Mouse (Mus musculus) G1E-ER4 (cell line): ENCODE data around the gene Hes3. TPM values are rescaled to one million over a fixed set of nuclear protein-coding genes. Genes with fewer than 3 reads are reported as not detected.

ENCODE experiments used
- GATA1 ChIP-seq: IDR thresholded peaks from one replicate; pipeline ENCODE4 v1.8.0; 2012; ENCODE audit warnings: low read length, inconsistent platforms
- polyA plus RNA-seq: library from polyadenylated mRNA; stranded (reverse); fragments of >175 nt; gene quantifications from 2 replicates; pipeline ENCODE4 v1.2.3, GENCODE M21; 2012

Gene Hes3
- polyA plus RNA-seq, 1 experiment, result 0.05 TPM

DNA sequence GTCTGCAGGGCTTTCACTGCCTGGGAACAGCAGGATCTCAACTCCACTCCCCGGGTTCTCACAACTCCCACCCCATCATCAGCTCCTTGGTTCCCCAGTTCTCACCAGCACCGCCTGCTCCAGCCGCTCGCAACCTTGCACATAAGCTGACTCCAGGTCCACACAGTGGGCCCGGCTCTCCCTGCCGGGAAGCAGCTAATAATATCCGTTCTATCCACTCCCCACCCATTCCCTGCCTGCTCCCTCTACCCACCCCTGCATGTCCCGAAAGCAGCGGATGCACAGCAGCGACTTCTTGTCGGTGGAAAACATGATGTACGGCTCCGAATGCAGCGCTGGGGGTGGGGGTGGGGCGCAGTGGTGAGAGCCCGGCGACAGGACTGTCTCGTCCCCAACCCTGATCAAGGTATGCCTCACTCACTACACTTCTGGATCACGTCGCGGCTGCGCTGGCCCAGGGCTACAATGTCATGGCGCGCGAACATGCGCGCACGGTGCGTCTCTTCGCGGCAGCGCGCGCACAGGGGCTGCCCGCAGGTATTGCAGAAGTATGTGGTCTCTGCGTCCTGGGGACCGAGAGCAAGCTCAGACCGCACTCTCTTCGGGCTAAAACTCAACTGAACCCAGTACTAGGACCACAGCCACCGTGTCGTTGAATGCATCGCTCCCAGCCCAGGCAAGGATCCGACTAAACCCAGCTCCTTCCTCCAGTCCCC is 24.2 kb upstream of the Hes3 start:
- no peak for TF ChIP-seq GATA1

DNA sequence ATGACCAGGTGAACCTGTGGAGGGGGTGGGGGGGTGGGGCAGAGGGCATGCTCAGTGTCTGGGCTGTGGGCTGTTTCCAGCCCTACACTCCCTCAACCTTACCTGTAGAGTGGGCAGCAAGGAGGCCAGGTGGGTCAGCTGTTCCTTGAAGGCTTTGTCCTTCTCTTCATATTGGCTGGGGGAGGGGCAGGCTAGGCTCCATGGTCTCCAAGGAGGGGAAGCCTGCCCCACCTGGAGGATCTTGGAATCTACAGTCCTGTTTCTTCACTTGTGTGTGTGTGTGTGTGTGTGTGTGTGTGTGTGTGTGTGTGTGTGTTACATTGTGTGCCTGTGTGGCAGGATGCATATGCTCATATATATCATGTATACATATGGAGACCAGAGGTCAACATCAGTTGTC is 22.5 kb upstream of the Hes3 start:
- TF ChIP-seq GATA1, result no peak

DNA sequence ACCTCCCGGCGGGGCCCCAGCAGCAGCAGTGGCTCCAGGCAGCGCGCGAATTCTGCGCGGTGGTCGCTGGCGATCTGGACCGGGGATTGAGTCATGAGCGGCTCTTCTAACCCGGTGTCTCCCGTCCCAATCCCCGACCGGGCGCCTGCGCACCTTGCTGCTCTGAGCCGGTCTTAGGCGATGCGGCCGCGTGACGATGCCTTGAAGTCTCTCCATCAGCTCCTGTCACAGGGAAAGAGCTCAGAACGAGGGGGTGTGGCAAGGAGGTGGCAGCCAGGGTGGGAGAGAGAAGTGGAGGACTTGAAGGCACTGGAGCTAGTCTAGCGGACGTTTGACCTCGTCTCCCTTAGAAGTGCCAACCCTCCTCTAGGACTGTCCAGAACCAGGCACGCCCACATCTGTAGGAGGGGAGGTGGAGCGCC is 21.8 kb upstream of the Hes3 start:
- TF ChIP-seq GATA1, result no peak

DNA sequence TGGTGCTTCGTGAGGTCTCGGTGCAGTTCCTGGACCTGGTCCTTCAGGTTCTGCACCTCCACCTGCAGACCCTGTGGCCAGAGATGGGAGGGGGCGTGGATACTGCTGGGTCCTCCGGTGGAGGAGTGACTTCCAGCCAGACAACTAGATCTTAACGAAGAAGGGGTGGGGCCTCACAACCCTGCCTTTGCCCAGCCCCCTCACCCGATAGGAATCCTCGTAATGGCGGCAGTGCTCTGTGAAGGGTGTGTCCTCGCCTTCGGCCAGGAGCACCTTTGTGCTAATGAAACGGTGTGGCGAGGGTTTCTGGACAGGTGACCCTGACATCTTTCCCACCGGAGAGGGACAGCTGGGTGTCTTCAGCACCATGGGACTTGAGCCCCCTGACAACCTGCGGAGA is 20.7 kb upstream of the Hes3 start:
- no peak for TF ChIP-seq GATA1

DNA sequence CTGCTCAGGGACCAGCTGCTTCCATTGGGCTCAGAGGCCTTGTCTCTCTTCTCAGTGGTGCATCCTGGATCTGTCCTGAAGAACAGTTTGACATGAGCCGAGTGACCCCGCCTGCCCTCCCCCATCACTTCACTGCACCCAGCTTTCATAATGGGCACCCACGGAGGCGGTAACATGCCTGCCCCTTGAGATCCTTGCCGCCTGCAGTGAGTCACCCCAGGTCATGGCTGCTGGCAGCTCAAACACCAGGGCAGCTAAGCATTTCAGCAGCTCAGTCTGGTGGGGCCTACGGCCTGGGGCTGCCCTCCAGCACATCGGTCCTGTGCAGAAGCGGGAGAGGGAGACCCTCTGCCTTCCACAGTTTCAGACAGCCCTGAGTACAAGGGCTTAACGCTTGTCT is 16.1 kb upstream of the Hes3 start:
- TF ChIP-seq GATA1, result no peak

DNA sequence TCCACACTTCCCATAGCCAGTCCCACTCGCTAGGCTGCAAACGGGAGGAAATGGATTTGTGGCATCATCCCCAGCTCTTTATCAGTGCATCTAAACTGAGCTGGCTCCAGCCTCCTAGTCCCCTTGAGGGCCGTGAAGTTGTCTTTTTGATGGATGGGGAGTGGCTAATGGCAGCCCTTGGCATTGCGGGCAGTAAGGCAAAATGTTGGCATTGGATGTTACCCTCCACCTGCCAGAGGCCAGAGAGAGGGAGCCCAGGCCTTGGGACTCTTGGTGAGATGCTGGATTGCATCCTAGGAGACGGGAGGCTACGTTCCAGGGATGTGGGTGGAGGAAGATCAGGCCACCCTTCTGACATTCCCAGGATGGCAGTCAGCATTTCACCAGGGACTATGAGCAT is 14.5 kb upstream of the Hes3 start:
- TF ChIP-seq GATA1, result no peak

DNA sequence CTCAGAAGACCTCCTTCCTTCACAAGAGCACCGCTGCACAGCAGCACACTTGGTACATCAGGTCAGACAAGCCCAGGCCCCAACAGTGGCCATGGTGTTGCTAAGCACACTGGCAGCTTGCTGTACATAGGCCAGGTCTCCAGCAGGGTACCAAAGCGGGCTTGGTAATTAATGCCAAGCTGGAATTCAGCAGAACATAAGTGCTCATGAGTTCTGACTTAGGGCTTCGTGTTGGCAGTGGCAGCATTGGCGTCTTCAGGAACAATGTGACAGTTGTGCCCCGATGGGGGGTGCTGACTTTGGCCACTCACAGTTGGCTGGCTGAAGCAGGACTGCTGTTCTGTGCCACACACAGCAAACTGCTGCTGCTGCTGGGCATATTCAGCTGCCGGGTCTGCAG is 13.2 kb upstream of the Hes3 start:
- no peak for TF ChIP-seq GATA1

DNA sequence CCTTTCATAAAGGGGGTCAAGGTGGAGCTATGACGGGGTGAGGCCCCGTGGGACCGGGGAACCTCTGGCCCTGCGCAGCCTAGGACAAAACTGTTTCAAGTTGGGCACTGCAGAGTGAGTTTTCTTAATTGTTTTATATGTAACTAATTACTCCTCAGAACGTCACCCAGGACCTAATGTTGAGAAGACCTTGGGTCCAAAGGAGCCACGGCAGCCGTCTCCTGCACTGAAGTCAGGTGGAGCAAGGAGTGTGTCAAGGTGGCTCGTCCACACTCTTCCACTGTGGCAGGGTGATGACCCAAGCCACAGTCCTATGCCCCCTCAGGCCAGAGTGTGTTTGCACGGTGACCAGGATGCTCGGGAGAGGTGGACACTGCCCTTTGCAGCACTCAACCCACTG is 11.7 kb upstream of the Hes3 start:
- no peak for TF ChIP-seq GATA1

DNA sequence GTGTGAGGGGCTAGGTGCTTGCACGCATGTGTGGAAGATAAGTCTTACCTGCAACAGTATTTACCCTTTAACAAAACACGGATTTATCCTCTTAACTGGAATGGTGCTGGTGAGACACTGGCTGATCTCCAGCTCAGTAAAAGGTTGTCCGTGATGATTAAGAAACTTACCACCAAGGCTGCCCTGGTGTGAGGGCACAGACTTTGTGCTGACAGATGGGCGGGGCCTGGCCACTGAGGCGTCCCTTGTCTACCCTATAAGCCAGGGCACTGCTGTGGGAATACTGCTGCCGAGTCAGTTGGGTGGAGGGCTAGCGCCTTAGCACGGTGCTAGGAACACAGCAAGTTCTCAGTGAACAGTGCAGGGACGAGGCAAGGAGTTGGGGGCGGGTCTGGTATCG is 10.6 kb upstream of the Hes3 start:
- no peak for TF ChIP-seq GATA1

DNA sequence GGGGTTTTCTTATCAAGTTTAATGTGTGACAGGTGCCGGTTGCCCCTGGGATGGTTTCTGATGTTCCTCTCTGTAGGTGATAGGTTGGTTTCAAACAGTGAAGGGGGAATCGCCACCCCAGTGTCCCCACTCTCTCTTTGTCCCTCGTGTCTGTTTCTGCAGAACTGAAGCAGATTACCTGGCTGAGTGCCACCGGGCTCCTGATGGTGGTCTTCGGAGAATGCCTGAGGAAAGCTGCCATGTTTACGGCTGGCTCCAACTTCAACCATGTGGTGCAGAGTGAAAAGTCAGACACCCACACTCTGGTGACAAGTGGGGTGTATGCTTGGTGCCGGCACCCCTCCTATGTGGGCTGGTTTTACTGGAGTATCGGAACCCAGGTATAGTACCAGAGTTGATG is 8.9 kb upstream of the Hes3 start:
- TF ChIP-seq GATA1, result no peak

DNA sequence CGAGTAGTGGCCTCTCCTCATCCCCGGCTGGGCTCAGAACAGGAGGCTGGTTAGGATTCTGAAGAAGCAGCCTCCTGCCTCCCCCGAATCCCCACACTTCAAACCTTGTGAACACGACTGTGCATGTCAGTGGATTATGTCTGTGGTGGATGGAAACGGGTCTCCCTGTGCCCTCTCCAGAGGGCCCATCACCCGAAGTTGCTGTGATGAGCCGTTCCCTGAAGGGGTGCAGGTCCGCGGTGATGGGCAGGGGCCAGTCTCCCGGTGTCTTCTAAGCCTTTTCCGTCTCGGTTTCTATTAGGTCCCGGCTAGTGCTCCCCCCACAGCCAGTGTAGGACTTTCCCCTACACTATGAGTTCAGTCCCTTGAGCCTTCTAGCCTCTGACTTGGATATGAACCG is 7.4 kb upstream of the Hes3 start:
- no peak for TF ChIP-seq GATA1

DNA sequence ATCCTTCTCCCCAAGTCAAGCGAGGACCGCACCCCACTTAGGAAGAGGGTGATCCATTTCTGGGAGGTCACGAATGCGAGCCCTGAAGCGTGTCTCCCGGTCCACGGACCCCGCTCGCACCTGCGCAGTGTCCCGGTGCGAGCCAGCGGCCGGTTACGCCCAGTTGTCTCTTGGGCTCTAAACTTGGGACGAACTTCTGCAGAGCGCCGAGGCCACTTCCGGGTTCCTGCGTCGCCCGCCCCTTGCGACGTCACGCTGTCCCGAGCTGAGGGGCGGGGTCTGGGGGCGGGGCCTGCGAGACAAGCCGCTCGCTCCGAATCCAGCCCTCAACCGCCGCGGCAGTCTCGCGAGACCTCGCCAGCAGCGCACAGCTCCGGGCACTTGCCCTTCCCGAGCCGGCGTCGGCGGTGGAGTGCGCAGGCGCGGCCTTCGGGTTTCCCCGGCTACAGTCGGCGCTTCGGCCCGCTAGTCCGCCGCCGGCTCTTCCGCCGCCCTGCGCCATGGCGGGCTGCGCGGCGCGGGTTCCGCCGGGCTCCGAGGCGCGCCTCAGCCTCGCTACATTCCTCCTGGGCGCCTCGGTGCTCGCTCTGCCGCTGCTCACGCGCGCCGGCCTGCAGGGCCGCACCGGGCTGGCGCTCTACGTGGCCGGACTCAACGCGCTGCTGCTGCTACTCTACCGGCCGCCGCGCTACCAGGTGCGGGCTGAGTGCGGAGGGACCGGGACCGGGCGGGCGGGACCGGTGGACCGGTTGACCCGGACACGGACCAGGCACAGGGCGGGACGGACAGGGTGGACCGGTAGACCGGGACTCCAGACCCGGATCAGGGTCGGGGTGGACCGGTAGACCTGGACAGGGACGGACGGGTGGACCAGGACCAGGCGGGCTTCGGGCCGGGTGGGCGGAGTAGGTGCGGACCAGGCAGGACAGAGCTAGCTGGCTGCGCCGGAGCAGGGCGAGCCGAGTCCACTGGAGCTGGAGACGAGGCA is 5.7 kb upstream of the Hes3 start, which contains the start of gene Icmt:
Gene Icmt, plus strand, starts transcription at position 354 of the 988 bp plus-strand sequence.
- no peak for TF ChIP-seq GATA1

DNA sequence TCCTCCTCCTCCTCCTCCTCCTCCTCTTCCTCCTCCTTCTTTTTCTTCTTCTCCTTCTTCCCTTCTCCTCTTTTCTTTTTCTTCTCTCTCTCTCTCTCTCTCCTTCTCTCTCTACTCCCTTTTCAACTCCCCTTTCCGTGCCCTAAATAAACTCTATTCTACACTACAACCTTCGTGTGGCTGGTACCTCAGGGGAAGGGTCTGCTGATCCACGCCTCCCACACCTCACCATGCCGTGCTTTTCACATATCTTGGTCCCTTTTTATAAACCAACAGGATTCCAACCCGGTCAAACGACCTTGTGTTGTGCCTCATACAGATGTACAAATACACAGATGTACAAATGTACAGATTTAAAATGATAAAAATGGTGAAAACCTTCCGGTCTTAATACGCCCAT is 4.9 kb upstream of the Hes3 start:
- no peak for TF ChIP-seq GATA1

DNA sequence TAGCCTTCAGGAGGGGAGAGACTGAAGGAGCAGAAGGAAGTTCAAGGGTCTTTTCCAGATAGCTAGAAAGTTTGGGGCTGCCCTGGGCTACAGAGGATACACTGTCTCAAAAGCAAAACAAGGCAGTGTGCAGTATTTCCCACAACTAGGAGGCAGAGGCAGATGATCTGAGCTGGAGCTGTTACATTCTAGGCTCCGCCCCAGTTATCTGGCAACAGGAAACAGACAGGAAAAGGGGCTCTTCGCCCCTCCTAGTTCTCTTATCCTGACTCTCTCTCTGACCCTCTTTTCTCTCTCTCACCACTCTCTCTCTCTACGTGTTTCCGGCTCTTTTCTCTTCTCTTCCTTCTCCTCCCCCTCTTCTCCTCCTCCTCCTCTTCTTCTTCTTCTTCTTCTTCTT is 4.5 kb upstream of the Hes3 start:
- TF ChIP-seq GATA1, result no peak

DNA sequence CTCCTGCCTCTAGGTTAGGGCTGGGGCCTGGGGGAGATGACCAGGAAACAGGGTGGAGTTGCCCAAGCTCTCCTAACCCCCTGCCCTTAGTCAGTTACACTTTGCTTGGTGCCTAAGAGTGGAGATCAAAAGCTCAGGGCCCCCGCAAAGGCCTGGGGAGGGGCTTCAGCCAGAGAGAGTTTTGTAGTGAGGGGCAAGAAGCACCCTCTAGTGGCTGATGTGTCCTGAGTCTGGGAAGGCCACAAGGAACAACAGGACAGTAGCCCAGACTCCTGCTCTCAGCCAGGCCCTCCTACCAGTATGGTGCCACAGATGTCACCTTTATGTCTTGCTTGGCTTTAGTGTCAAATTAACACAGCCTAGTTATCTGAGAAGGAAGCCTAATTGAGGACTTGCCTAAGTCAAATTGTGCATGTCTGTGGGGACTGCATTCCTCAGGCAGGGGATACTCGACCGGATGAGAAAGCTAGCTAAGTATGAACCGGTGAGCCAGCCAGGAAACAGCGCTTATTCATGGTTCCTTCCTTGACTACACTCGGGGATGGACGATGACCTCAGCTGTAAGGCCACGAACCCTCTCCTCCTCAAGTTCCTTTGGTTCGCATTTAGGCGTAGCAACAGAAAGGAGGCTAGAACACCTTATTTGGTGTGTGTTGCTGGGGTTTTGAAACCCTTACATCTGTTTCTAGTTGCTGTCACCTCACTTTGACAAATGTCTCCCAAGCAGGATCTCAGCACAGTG is 2.9 kb upstream of the Hes3 start:
- no peak for TF ChIP-seq GATA1
